Mouse (Mus musculus) bone marrow, adult 2 months (tissue): ENCODE measurements at regions not wholly inside any gene's neighbourhood (a gene's known extent, or its start where the extent isn't known, plus 50 kb on each side); places are given as distances from the start of the nearest gene placed in this dataset.
"Not testable (repeated sequence)": the region's sequence is repeated elsewhere in the genome, so short reads cannot be mapped to it uniquely, and the experiment has no call there.

ENCODE experiments used
- H3K27ac ChIP-seq: fragments of 200-500 bp; 2 replicates; pipeline ENCODE4 v1.5.1; 2012; ENCODE audit warnings: low read depth, mild to moderate bottlenecking, control low read depth, inconsistent platforms, low read length; ENCODE audit not compliant: control insufficient read depth, poor library complexity, insufficient read depth
- H3K4me1 ChIP-seq: fragments of 200-500 bp; 2 replicates; pipeline ENCODE4 v1.6.1; 2011; ENCODE audit warnings: low read length; ENCODE audit not compliant: control insufficient read depth, insufficient read depth
- H3K4me3 ChIP-seq: fragments of 200-500 bp; replicated peaks from 2 replicates; pipeline ENCODE3; 2011; ENCODE audit warnings: mild to moderate bottlenecking, low read depth, low read length, control low read depth; ENCODE audit not compliant: control insufficient read depth
- CTCF ChIP-seq: fragments of 200-500 bp; IDR thresholded peaks from 2 replicates; pipeline ENCODE4 v1.5.1; 2011; ENCODE audit warnings: low read length, control low read depth; ENCODE audit not compliant: control insufficient read depth, insufficient read depth
- POLR2A ChIP-seq: fragments of 200-500 bp; IDR thresholded peaks from 2 replicates; pipeline ENCODE4 v1.6.1; 2011; ENCODE audit warnings: low read depth, mild to moderate bottlenecking, control low read depth, low read length, borderline replicate concordance; ENCODE audit not compliant: control insufficient read depth
- WGBS: fragments of 180-500 bp; shearing (Covaris S2); methylation state at CpG from one replicate; pipeline ENCODE4 v1.1.7; 2018; 5-methylcytosine and 5-hydroxymethylcytosine counted together

- H3K4me3 ChIP-seq: no peak overlapping the region
- TF ChIP-seq CTCF: no peak
- H3K27ac ChIP-seq: no peak overlapping the region
- no peaks in the 10 kb centered on the region for H3K4me1 ChIP-seq
- 49% methylated on average over 14 of the region's 14 CpGs for WGBS
Observed at GRCm38 (mm10) chr13:73041233-73042040, 218.8 kb upstream of the Irx4 start.

- Histone ChIP-seq H3K4me1 (no peaks in the 10 kb centered on the region), H3K4me3 (no peak overlapping the region), H3K27ac (no peak overlapping the region)
- 70% methylated on average over 13 of the region's 13 CpGs for WGBS
- TF ChIP-seq POLR2A (no peak), CTCF (no peak)
Observed at GRCm38 (mm10) chr13:73069840-73070530, 190.3 kb upstream of the Irx4 start.

GRCm38 (mm10) chr13:73070531-73070908 is 189.8 kb upstream of the Irx4 start:
- 68% methylated on average over 7 of the region's 7 CpGs for WGBS
- Histone ChIP-seq H3K4me3 (no peak overlapping the region), H3K27ac (no peak overlapping the region), H3K4me1 (no peaks in the 10 kb centered on the region)
- TF ChIP-seq POLR2A: no peak
- TF ChIP-seq CTCF: no peak

GRCm38 (mm10) chr13:73071032-73071431 is 189.2 kb upstream of the Irx4 start:
- TF ChIP-seq CTCF: no peak
- no peak for TF ChIP-seq POLR2A
- WGBS: 76% methylated on average over 8 of the region's 8 CpGs
- Histone ChIP-seq H3K4me1 (no peaks in the 10 kb centered on the region), H3K27ac (no peak overlapping the region), H3K4me3 (no peak overlapping the region)

- no peak overlapping the region for H3K4me3 ChIP-seq
- TF ChIP-seq CTCF: no peak
- no peak for TF ChIP-seq POLR2A
- no peak overlapping the region for H3K27ac ChIP-seq
- WGBS: 42% methylated on average over 6 of the region's 6 CpGs
- no peaks in the 10 kb centered on the region for H3K4me1 ChIP-seq
Observed at GRCm38 (mm10) chr13:73071854-73072852, 188.1 kb upstream of the Irx4 start.

- 51% methylated on average over 2 of the region's 2 CpGs for WGBS
- H3K4me3 ChIP-seq: no peak overlapping the region
- TF ChIP-seq CTCF (no peak), POLR2A (no peak)
- no peaks in the 10 kb centered on the region for H3K4me1 ChIP-seq
- no peak overlapping the region for H3K27ac ChIP-seq
Observed at GRCm38 (mm10) chr13:73077866-73078430, 182.3 kb upstream of the Irx4 start.

- not testable (repeated sequence) for H3K4me1 ChIP-seq, H3K4me3 ChIP-seq, H3K27ac ChIP-seq
Observed at GRCm38 (mm10) chr13:73087815-73088214, 172.5 kb upstream of the Irx4 start.

GRCm38 (mm10) chr13:73091886-73092285 is 168.4 kb upstream of the Irx4 start:
- Histone ChIP-seq H3K4me3 (no peak overlapping the region), H3K27ac (no peak overlapping the region), H3K4me1 (no peaks in the 10 kb centered on the region)
- TF ChIP-seq POLR2A: no peak
- TF ChIP-seq CTCF: no peak
- 50% methylated on average over 3 of the region's 3 CpGs for WGBS
